Mouse (Mus musculus) liver, embryonic 14.5 days (tissue): ENCODE measurements around the gene Ppan. TPM values are rescaled to one million over a fixed set of nuclear protein-coding genes. Genes with fewer than 3 reads are reported as not detected.

Experiments
- ATAC-seq: fragments of 200-750 bp; cut with Nextera tagmentation; 2 replicates; pipeline ENCODE4 v1.8.0; 2017; ENCODE audit warnings: moderate number of reproducible peaks, mild to moderate bottlenecking, moderate library complexity; ENCODE audit not compliant: insufficient read depth
- DNase-seq, 3 experiments: peaks; one replicate each; pipeline ENCODE4 v3.0.0-alpha.2; 2012 to 2013; ENCODE audit warnings: low read depth in 3 of 3, low spot score in 3 of 3
- H3K27ac ChIP-seq: fragments of 300-500 bp; sonication (generic); 2 replicates; pipeline ENCODE4 v1.5.1; 2014; ENCODE audit warnings: moderate library complexity, mild to moderate bottlenecking, control low read depth, inconsistent platforms
- H3K27me3 ChIP-seq: fragments of 300-500 bp; sonication (generic); 2 replicates; pipeline ENCODE4 v1.6.1; 2014; ENCODE audit warnings: mild to moderate bottlenecking, low read length, moderate library complexity; ENCODE audit not compliant: control insufficient read depth, insufficient read depth
- H3K36me3 ChIP-seq: fragments of 300-500 bp; sonication (generic); replicated peaks from 2 replicates; pipeline ENCODE4 v1.6.1; 2014; ENCODE audit warnings: low read depth; ENCODE audit not compliant: control insufficient read depth, insufficient read depth
- H3K4me1 ChIP-seq, 2 experiments: fragments of 200-500 bp in 1 of 2; fragments of 300-500 bp in 1 of 2; sonication (generic) in 1 of 2; replicated peaks; 2 replicates each; pipeline ENCODE4 v1.6.1; 2012 to 2014; ENCODE audit warnings: antibody characterized with exemption in 1 of 2, inconsistent platforms in 1 of 2, low read length in 1 of 2; ENCODE audit not compliant: control insufficient read depth in 2 of 2, insufficient read depth in 2 of 2
- H3K4me2 ChIP-seq: fragments of 300-500 bp; sonication (generic); 2 replicates; pipeline ENCODE4 v1.6.1; 2014; ENCODE audit warnings: low read depth, mild to moderate bottlenecking, control low read depth, moderate library complexity
- H3K4me3 ChIP-seq, 2 experiments: fragments of 200-500 bp in 1 of 2; fragments of 300-500 bp in 1 of 2; sonication (generic) in 1 of 2; 2 replicates each; pipeline ENCODE4 v1.5.1; 2012 to 2014; ENCODE audit warnings: low read depth in 2 of 2, low read length in 2 of 2, mild to moderate bottlenecking in 2 of 2, control low read depth in 1 of 2, inconsistent platforms in 1 of 2, moderate library complexity in 1 of 2; ENCODE audit not compliant: insufficient read depth in 1 of 2
- H3K9ac ChIP-seq: fragments of 300-500 bp; sonication (generic); replicated peaks from 2 replicates; pipeline ENCODE4 v1.6.1; 2014; ENCODE audit warnings: mild to moderate bottlenecking, control low read depth, moderate library complexity
- H3K9me3 ChIP-seq: fragments of 300-500 bp; sonication (generic); 2 replicates; pipeline ENCODE4 v1.6.1; 2016; ENCODE audit warnings: low read length, mixed read lengths; ENCODE audit not compliant: control insufficient read depth
- CTCF ChIP-seq: IDR thresholded peaks from 2 replicates; pipeline ENCODE4 v1.5.1; 2016; ENCODE audit warnings: antibody characterized with exemption, low read depth, control low read depth
- EP300 ChIP-seq: IDR thresholded peaks from 2 replicates; pipeline ENCODE4 v1.6.1; 2016; ENCODE audit warnings: antibody characterized with exemption, low read depth
- WGBS: fragments of 180-500 bp; shearing (Covaris S2); extraction: QIAGEN DNeasy Blood & Tissue Kit; methylation state at CpG from one replicate; pipeline ENCODE4 v1.1.7; 2014; ENCODE audit not compliant: insufficient replicate concordance; 5-methylcytosine and 5-hydroxymethylcytosine counted together
- polyA plus RNA-seq, 2 experiments: library from polyadenylated mRNA; depleted of rRNA in 1 of 2; stranded (reverse) in 1 of 2; unstranded in 1 of 2; fragments of >200 nt; fragmentation: Nextera tagmentation in 1 of 2; extraction: Ambion mirVana in 1 of 2; gene quantifications; 2 replicates each; pipeline versions ENCODE4 v1.2.1 to v1.2.3; 2012 to 2014

Ppan gene
- polyA plus RNA-seq, 2 experiments = 50.2 to 84.8 TPM

DNA sequence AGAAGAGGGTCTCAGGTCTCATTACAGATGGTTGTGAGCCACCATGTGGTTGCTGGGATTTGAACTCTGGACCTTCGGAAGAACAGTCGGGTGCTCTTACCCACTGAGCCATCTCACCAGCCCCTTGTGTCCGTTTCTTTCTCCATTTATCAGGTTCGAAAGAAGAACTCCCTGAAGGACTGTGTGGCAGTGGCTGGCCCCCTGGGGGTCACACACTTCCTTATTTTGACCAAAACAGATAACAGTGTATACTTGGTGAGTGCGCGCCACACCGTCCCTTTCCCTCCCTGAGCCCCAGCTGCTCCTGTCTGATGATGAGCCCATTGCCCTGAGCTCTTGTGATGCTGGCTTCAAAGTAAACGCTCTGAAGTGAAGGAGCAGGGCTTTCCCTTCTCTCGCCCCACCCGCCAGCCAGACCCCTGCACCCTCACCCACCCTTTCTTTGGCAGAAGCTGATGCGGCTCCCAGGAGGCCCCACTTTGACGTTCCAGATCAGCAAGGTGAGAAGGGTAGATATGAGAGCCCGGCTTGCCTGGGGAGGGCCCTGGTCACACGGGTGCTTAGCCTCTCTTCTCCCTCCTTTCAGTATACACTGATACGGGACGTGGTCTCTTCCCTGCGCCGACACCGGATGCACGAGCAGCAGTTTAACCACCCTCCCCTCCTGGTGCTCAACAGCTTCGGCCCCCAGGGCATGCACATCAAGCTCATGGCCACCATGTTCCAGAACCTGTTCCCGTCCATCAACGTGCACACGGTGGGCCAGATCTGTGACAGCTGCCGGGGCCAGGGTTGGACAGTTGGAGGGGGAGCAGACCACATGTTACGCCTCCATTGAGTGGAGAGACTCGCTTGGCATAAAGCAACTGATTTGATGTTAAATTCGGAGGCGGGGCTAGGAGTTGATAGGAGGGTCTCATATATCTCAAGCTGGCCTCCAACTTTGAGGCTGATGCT is 1.5 kb downstream of the Ppan start:
- peaks cover 9 to 15% of the 10 kb centered on the region in 2 experiments for H3K4me1 ChIP-seq
- DNase-seq = peak; percentile 63 to 69 (median 64)
- peak overlapping the region; percentile 58 to 70 for H3K4me3 ChIP-seq
- no peak for TF ChIP-seq CTCF
- peak; percentile 61 for TF ChIP-seq EP300
- H3K27ac ChIP-seq = peak overlapping the region; percentile 79
- 27% methylated on average over 29 of the region's 29 CpGs for WGBS
- peaks cover 42% of the 10 kb centered on the region for H3K36me3 ChIP-seq
- peak; percentile 64 for ATAC-seq
- H3K9me3 ChIP-seq = no peaks in the 10 kb centered on the region; the same call in 1 of the 2 replicates
- H3K9ac ChIP-seq = peak overlapping the region; percentile 81
- H3K27me3 ChIP-seq = no peaks in the 10 kb centered on the region
- H3K4me2 ChIP-seq = peak overlapping the region; percentile 82

DNA sequence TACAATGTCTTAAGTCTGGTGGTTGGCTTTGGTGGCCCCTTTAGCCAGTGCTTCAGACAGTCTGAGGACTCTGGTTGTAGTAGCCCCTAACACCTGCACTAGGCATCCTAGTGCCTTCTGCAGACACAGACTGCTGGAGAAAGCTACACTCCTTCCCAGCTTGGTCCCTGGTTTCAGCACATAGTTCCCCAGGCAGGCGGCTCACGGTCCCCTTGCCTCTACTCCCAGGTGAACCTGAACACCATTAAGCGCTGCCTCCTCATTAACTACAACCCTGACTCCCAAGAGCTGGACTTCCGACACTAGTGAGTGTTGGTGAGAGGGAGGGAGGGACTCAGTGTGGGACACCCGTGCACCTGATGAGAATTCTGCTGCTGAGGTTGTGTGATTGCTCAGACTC is 2.4 kb downstream of the Ppan start:
- TF ChIP-seq EP300 (no peak), CTCF (no peak)
- no peak overlapping the region for H3K9ac ChIP-seq
- ATAC-seq (no peak), DNase-seq (no peak)
- 78% methylated on average over 5 of the region's 5 CpGs for WGBS
- peak overlapping the region in 1 of 2 experiments; percentile 70; a peak in 2 of 4 replicates for H3K4me3 ChIP-seq
- no peaks in the 10 kb centered on the region for H3K27me3 ChIP-seq
- peaks cover 52% of the 10 kb centered on the region for H3K36me3 ChIP-seq
- peaks cover 9 to 15% of the 10 kb centered on the region in 2 experiments for H3K4me1 ChIP-seq
- peak overlapping the region; percentile 82 for H3K4me2 ChIP-seq
- peak overlapping the region; percentile 79 for H3K27ac ChIP-seq
- no peaks in the 10 kb centered on the region for H3K9me3 ChIP-seq

DNA sequence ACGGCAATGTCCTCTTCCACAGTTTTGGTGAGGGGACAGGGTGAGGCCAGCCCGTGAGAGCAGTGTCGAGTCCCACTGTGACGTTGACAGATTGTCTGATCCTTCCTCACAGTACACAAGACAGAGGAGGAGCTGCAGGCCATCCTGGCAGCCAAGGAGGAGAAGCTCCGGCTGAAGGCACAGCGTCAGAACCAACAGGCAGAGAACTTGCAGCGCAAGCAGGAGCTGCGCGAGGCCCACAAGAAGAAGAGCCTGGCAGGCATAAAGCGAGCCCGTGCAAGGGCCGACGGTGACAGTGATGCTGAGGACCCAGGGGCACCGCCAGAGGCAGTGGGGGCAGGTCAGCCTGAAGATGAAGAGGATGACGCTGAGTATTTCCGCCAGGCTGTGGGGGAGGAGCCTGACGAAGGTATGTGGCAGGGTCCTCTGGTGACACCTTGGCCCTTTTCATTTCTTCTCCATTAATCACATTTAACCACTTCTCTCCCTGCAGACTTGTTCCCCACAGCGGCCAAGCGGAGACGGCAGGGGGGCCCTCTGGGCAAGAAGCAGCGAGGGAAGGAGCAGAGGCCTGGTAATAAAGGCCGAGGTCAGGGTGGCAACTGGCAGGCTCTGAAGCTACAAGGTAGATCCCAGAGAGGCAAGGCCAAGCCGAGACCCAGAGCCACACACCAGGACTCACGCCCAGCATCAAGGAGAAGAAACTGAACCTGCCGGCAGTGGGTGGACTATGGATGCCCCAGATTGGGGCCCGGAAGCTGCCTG is 3.5 kb downstream of the Ppan start:
- DNase-seq (no peak), ATAC-seq (no peak)
- Histone ChIP-seq H3K9me3 (no peaks in the 10 kb centered on the region), H3K36me3 (peaks cover 60% of the 10 kb centered on the region), H3K4me2 (no peak overlapping the region), H3K27me3 (no peaks in the 10 kb centered on the region), H3K9ac (no peak overlapping the region), H3K27ac (no peak overlapping the region), H3K4me1 (peaks cover 9 to 15% of the 10 kb centered on the region in 2 experiments), H3K4me3 (no peak overlapping the region)
- WGBS = 73% methylated on average over 26 of the region's 26 CpGs
- TF ChIP-seq CTCF (no peak), EP300 (no peak)

DNA sequence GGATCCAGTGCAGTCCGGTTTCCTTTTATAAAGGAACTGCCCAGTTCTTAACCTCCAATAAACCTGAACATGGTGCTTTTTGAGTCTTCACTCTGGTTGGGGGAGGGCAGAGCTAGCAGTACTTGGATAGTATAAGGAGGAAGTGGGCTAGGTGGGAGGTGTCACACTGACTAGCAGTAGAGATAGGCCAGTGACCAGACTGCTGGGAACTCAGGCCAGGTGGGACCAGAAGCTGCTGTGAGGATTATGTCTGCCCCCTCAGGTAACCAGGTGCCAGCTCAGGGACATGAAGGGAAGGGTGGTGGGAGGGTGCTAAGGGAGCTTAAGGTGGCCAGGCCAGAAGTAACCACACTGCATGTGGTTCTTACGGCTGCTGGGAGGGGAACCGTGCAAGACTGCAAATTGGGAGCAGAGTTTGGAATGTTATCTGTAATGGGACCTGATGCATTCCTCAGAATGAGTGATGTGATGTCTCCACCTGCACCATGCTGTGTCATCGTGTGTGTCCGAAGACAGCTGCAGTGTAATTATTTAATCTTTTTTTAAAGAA is 4.2 kb downstream of the Ppan start:
- Histone ChIP-seq H3K27me3 (no peaks in the 10 kb centered on the region), H3K4me2 (no peak overlapping the region), H3K9ac (no peak overlapping the region), H3K9me3 (no peaks in the 10 kb centered on the region), H3K36me3 (peaks cover 60% of the 10 kb centered on the region), H3K4me1 (peaks cover 9 to 16% of the 10 kb centered on the region in 2 experiments), H3K4me3 (no peak overlapping the region), H3K27ac (no peak overlapping the region)
- TF ChIP-seq EP300 (no peak), CTCF (no peak)
- ATAC-seq (no peak), DNase-seq (no peak)
- WGBS = 42% methylated on average over 5 of the region's 5 CpGs
